Mouse (Mus musculus) thymus, adult 2 months (tissue): ENCODE results near the gene Tmem87b.

Source experiments
- CTCF ChIP-seq: fragments of 200-500 bp; IDR thresholded peaks from 2 replicates; pipeline ENCODE4 v1.5.1; 2012; ENCODE audit warnings: mild to moderate bottlenecking, control low read depth, low read length, moderate library complexity, borderline replicate concordance; ENCODE audit not compliant: control insufficient read depth, poor library complexity, insufficient read depth; ENCODE audit errors: extremely low read depth
- POLR2A ChIP-seq: fragments of 200-500 bp; IDR thresholded peaks from 2 replicates; pipeline ENCODE4 v1.6.1; 2012; ENCODE audit warnings: mild to moderate bottlenecking, low read length, control low read depth, moderate library complexity; ENCODE audit not compliant: control insufficient read depth, poor library complexity, insufficient read depth; ENCODE audit errors: extremely low read depth

- no peak for TF ChIP-seq CTCF
- no peak for TF ChIP-seq POLR2A
Observed at GRCm38 (mm10) chr2:128827787-128828186, 9.9 kb downstream of the Tmem87b start.
